Mouse (Mus musculus): ENCODE measurements around the gene Shb.

DNA sequence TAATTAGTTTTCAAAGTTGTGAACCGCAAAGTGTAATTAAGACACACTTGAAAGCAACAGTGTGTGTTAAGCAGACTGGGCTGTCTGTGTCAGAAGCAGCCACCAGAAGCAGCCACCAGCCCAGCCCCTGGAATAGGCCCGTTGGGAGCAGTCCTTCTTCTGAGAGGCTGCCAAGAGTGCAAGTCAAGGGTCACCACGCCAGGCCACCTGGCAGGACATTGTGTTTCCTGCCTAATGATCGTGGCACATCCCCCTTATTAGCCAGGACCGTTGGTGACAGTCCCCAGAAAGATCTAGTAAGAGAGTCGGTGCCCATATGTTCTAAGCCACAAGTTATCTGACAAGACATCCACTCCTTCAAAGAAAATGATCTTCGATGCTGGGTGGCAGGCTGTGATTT, 70.6 kb downstream of the Shb start:
- no peak for TF ChIP-seq CTCF (IDR thresholded peaks at IDR 0.05; ENCODE audit: control insufficient read depth, insufficient read depth, low read length)
- TF ChIP-seq POLR2A (IDR thresholded peaks at IDR 0.05; ENCODE audit: borderline replicate concordance, control insufficient read depth, low read depth, low read length): no peak

Measured in bone marrow, adult 2 months (tissue).